Mouse (Mus musculus) bone marrow macrophage, adult 2 months (primary cell): ENCODE data around the gene Bcor.

ENCODE experiments used
- CTCF ChIP-seq: IDR thresholded peaks from 2 replicates; pipeline ENCODE4 v1.5.1; 2012; ENCODE audit warnings: low read depth, mild to moderate bottlenecking, low read length, moderate library complexity
- POLR2A ChIP-seq: IDR thresholded peaks from 2 replicates; pipeline ENCODE4 v1.6.1; 2012; ENCODE audit warnings: mild to moderate bottlenecking, low read depth, low read length, borderline replicate concordance

DNA sequence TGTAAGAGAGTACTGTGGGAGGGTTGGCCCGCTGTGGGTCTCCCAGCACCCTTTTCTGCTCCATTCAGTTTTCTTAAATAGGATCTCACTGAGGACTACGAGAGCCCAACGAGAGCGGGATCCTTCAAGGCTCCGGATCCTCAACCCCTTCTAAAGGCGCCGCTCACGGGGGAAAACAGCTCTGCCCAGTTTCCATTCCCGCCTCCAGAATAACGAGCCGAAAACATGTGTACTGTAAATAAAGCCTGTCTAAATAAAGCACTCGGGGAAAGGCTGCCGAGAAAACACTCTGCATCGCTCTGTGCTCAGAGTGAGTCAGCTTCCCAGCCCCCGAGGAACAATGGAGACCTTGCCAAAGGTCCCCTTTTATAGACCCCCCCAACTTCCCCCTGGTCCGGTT lies 155.7 kb downstream of the Bcor start:
- TF ChIP-seq POLR2A: no peak
- TF ChIP-seq CTCF: no peak
